Mouse (Mus musculus) brown adipose tissue, adult 24 weeks (tissue): ENCODE data around the gene Aldoc. TPM values are rescaled to one million over a fixed set of nuclear protein-coding genes. Genes with fewer than 3 reads are reported as not detected.

Experiments
- H3K27ac ChIP-seq: fragments of 200-500 bp; replicated peaks from 2 replicates; pipeline ENCODE4 v1.5.1; 2012; ENCODE audit warnings: low read depth, mild to moderate bottlenecking, low read length
- H3K4me1 ChIP-seq: fragments of 200-500 bp; 2 replicates; pipeline ENCODE4 v1.6.1; 2012; ENCODE audit warnings: low read length, mixed read lengths; ENCODE audit not compliant: control insufficient read depth, insufficient read depth, insufficient read length
- H3K4me3 ChIP-seq: fragments of 200-500 bp; 2 replicates; pipeline ENCODE4 v1.5.1; 2012; ENCODE audit warnings: low read depth, mild to moderate bottlenecking, low read length, moderate library complexity; ENCODE audit not compliant: insufficient read depth
- polyA plus RNA-seq: library from polyadenylated mRNA; stranded (reverse); fragments of >200 nt; gene quantifications from 2 replicates; pipeline ENCODE4 v1.2.4, GENCODE M21; 2012; ENCODE audit not compliant: missing spikeins, insufficient read depth, insufficient read length

Aldoc gene
- polyA plus RNA-seq, 1 experiment: 1.9 TPM

- Histone ChIP-seq H3K4me3 (peak overlapping the region; percentile 72; the same call in 1 of the 2 replicates), H3K27ac (peak overlapping the region; percentile 66), H3K4me1 (peaks cover 32% of the 10 kb centered on the region)
Measured at GRCm38 (mm10) chr11:78344890-78345715, 22.3 kb downstream of the Aldoc start.

GRCm38 (mm10) chr11:78345801-78346200, 23.0 kb downstream of the Aldoc start:
- H3K4me3 ChIP-seq: no peak overlapping the region
- H3K4me1 ChIP-seq: peaks cover 32% of the 10 kb centered on the region
- peak overlapping the region; percentile 66 for H3K27ac ChIP-seq

- Histone ChIP-seq H3K27ac (peak overlapping the region; percentile 66), H3K4me1 (peaks cover 32% of the 10 kb centered on the region), H3K4me3 (no peak overlapping the region)
Measured at GRCm38 (mm10) chr11:78346326-78347069, 23.7 kb downstream of the Aldoc start.

GRCm38 (mm10) chr11:78347070-78347754, 24.4 kb downstream of the Aldoc start:
- Histone ChIP-seq H3K4me1 (peaks cover 32% of the 10 kb centered on the region), H3K27ac (no peak overlapping the region), H3K4me3 (no peak overlapping the region)

GRCm38 (mm10) chr11:78347908-78348307, 25.1 kb downstream of the Aldoc start:
- no peak overlapping the region for H3K27ac ChIP-seq
- H3K4me1 ChIP-seq: peaks cover 32% of the 10 kb centered on the region
- no peak overlapping the region for H3K4me3 ChIP-seq

- Histone ChIP-seq H3K27ac (no peak overlapping the region), H3K4me1 (peaks cover 34% of the 10 kb centered on the region), H3K4me3 (no peak overlapping the region)
Measured at GRCm38 (mm10) chr11:78348474-78348873, 25.7 kb downstream of the Aldoc start.

- Histone ChIP-seq H3K27ac (peak overlapping the region; percentile 51), H3K4me3 (no peak overlapping the region)
Measured at GRCm38 (mm10) chr11:78349441-78350358, 26.9 kb downstream of the Aldoc start.

GRCm38 (mm10) chr11:78353081-78353480, 30.3 kb downstream of the Aldoc start:
- Histone ChIP-seq H3K27ac (no peak overlapping the region), H3K4me3 (no peak overlapping the region), H3K4me1 (peaks cover 7% of the 10 kb centered on the region; the same call in 1 of the 2 replicates)

More at GRCm38 (mm10) chr11:78349441-78350358, 26.9 kb downstream of the Aldoc start:
- H3K4me1 ChIP-seq: peaks cover 30% of the 10 kb centered on the region

- Histone ChIP-seq H3K27ac (no peak overlapping the region), H3K4me3 (no peak overlapping the region), H3K4me1 (peaks cover 4% of the 10 kb centered on the region; the same call in 1 of the 2 replicates)
Measured at GRCm38 (mm10) chr11:78354905-78355304, 32.1 kb downstream of the Aldoc start.

- Histone ChIP-seq H3K27ac (no peak overlapping the region), H3K4me3 (no peak overlapping the region), H3K4me1 (peaks cover 3% of the 10 kb centered on the region; the same call in 1 of the 2 replicates)
Measured at GRCm38 (mm10) chr11:78355471-78356238, 32.9 kb downstream of the Aldoc start.

- Histone ChIP-seq H3K4me3 (no peak overlapping the region), H3K27ac (no peak overlapping the region), H3K4me1 (no peaks in the 10 kb centered on the region)
Measured at GRCm38 (mm10) chr11:78358330-78359007, 35.7 kb downstream of the Aldoc start.

- H3K4me3 ChIP-seq: peak overlapping the region; percentile 39
Measured at GRCm38 (mm10) chr11:78360125-78360788, 37.5 kb downstream of the Aldoc start.

GRCm38 (mm10) chr11:78360789-78361131, 38.0 kb downstream of the Aldoc start:
- no peak overlapping the region for H3K4me3 ChIP-seq
- no peaks in the 10 kb centered on the region for H3K4me1 ChIP-seq
- H3K27ac ChIP-seq: no peak overlapping the region

More at GRCm38 (mm10) chr11:78360125-78360788, 37.5 kb downstream of the Aldoc start:
- Histone ChIP-seq H3K4me1 (no peaks in the 10 kb centered on the region), H3K27ac (no peak overlapping the region)
